ENCODE assay signal across 14 mouse cellular contexts in genomic region chr6:65021883-65022282, GRCm38 (mm10).
"Had no signal": no experiment of that assay in that cellular context is flagged by ENCODE, and none has a peak within 500 bp of the region (broad histone marks: within the 10 kb centered on the region; RNA-seq: fewer than 3 reads in every experiment).

No protein-coding gene starts in this region.

- H3K27ac ChIP-seq: layer of hippocampus, adult 2 months; limb, embryonic 12.5 days; liver, embryonic 13.5 days; macrophage; midbrain, embryonic 12.5 days had no signal

- H3K4me1 ChIP-seq: limb, embryonic 12.5 days; liver, embryonic 13.5 days; megakaryocyte, embryonic 14.5 days; midbrain, embryonic 12.5 days had no signal

- DNase-seq: kidney, postnatal 10 days; kidney, postnatal 4 days; liver; liver, embryonic 13.5 days; liver, postnatal 0 days; right cerebral cortex, adult 18-20 months; thymus, adult 18-20 months; thymus, postnatal 14 days had no signal

- H3K9me3 ChIP-seq: limb, embryonic 12.5 days; megakaryocyte, embryonic 14.5 days; midbrain, embryonic 12.5 days had no signal

- H3K36me3 ChIP-seq: limb, embryonic 12.5 days; liver, embryonic 13.5 days; midbrain, embryonic 12.5 days had no signal

- H3K27me3 ChIP-seq: limb, embryonic 12.5 days; liver, embryonic 13.5 days; megakaryocyte, embryonic 14.5 days; midbrain, embryonic 12.5 days had no signal

- H3K9ac ChIP-seq: limb, embryonic 12.5 days; liver, embryonic 13.5 days; liver, postnatal 0 days; midbrain, embryonic 12.5 days had no signal

- H3K4me2 ChIP-seq: limb, embryonic 12.5 days; liver, embryonic 13.5 days; midbrain, embryonic 12.5 days had no signal

- H3K4me3 ChIP-seq: layer of hippocampus, adult 2 months; limb, embryonic 12.5 days; liver, embryonic 13.5 days; megakaryocyte, embryonic 14.5 days; midbrain, embryonic 12.5 days had no signal

- ATAC-seq: liver, postnatal 0 days; lung, postnatal 0 days had no signal
